Comparison of ENCODE assay signal across 8 mouse cellular contexts in the genomic region with DNA sequence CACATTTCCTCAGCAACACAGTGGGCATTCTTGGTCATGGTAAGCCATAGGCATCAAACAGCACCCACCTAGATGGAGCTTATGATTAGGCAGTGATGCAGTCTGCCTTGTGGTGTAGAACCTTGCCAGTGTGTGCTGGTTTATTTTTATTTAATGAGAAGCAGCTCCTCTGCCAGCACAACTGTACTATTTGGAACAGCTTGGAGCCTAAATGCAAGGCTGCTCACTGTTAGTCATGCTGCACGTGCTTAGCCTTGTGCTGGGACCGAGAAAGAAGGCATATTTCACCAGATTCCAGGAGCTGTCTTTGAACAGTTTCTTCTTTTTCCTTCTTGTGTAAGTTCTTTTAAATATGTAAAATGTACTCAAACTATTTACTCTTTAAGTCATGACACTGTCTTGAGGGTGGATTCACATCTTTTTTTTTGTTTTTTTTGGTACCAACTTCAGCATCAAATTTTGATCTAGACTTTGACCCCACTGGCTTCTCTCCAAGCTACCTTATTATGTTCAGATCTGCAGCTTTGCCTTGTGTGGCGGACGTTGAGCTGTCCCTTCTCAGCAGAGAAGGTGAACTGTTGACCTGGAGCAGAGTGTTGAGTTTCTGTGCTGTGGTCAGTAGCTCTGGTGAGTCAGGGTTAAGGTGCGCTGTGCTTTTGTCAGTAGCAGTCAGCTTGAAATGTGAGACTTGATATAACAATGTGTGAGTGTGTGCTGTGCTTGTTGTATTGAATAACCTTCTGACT. TPM values are rescaled to one million over a fixed set of nuclear protein-coding genes. Genes with fewer than 3 reads are reported as not detected.
DNase-seq lines count a peak whose midpoint lies in the region; ATAC-seq and TF ChIP-seq lines count a peak whose summit lies in the region.

No protein-coding gene starts in this region.

- H3K9me3 ChIP-seq in intestine, postnatal 0 days (ENCODE audit: control insufficient read depth), result no peaks in the 10 kb centered on the region
- H3K9me3 ChIP-seq in intestine, embryonic 15.5 days, result no peaks in the 10 kb centered on the region

- peaks cover 70% of the 10 kb centered on the region for H3K36me3 ChIP-seq in intestine, postnatal 0 days (ENCODE audit: control insufficient read depth, insufficient read depth)
- peaks cover 50% of the 10 kb centered on the region for H3K36me3 ChIP-seq in intestine, embryonic 15.5 days

- ATAC-seq in intestine, postnatal 0 days, result no peak; the same call in 1 of the 2 replicates
- ATAC-seq in intestine, embryonic 15.5 days, result no peak

- DNase-seq in brain, embryonic 18.5 days (ENCODE audit: low read depth, low spot score), result peak; percentile 30
- peak; percentile 84 to 86 for DNase-seq in layer of hippocampus, adult 8-10 months (ENCODE audit: low spot score in 2 of 2)
- DNase-seq in right cerebral cortex, postnatal 25 days, result peak; percentile 82
- DNase-seq in cerebellum, postnatal 4 days (ENCODE audit: low spot score in 2 of 2), result no peak
- no peak for DNase-seq in thymus, postnatal 25 days
- no peak for DNase-seq in B cell, adult 2 months

- no peaks in the 10 kb centered on the region for H3K4me1 ChIP-seq in intestine, postnatal 0 days (replicated peaks; ENCODE audit: control insufficient read depth, insufficient read depth, low read length)
- H3K4me1 ChIP-seq in intestine, embryonic 15.5 days (replicated peaks), result no peaks in the 10 kb centered on the region

- no peak overlapping the region for H3K9ac ChIP-seq in intestine, postnatal 0 days (ENCODE audit: low read depth, low read length)
- H3K9ac ChIP-seq in intestine, embryonic 15.5 days, result no peak overlapping the region

- no peak for TF ChIP-seq CTCF in intestine, postnatal 0 days (IDR thresholded peaks at IDR 0.05; ENCODE audit: low read depth)

- 66% methylated on average over 5 of the region's 5 CpGs for WGBS in intestine, postnatal 0 days
- WGBS in intestine, embryonic 15.5 days, result 73% methylated on average over 5 of the region's 5 CpGs

- 0 out of 2 replicates have a peak overlapping the region, but pooled peaks have one; percentile 4 for H3K27ac ChIP-seq in intestine, postnatal 0 days (ENCODE audit: low read depth, low read length)
- H3K27ac ChIP-seq in intestine, embryonic 15.5 days, result no peak overlapping the region

- no peak overlapping the region for H3K4me2 ChIP-seq in intestine, postnatal 0 days (replicated peaks; ENCODE audit: low read depth)
- H3K4me2 ChIP-seq in intestine, embryonic 15.5 days (replicated peaks), result no peak overlapping the region

- H3K27me3 ChIP-seq in intestine, postnatal 0 days (replicated peaks; ENCODE audit: control insufficient read depth, insufficient read depth, low read length), result no peaks in the 10 kb centered on the region
- H3K27me3 ChIP-seq in intestine, embryonic 15.5 days (replicated peaks), result no peaks in the 10 kb centered on the region

- H3K4me3 ChIP-seq in intestine, postnatal 0 days (ENCODE audit: low read depth, low read length), result no peak overlapping the region
- no peak overlapping the region for H3K4me3 ChIP-seq in intestine, embryonic 15.5 days (replicated peaks)

RNA-seq across cellular contexts. Expression of a gene that starts 46.6 kb away (rescaled TPM):
- polyA plus RNA-seq in intestine, postnatal 0 days (2015; fragmentation: Nextera tagmentation; extraction: Ambion mirVana), result 9.7 and 10.8 TPM in 2 replicates
- polyA plus RNA-seq in intestine, embryonic 15.5 days (2015; fragmentation: Nextera tagmentation; extraction: Ambion mirVana), result 20.2 and 20.3 TPM in 2 replicates
- 100 to 1,000 TPM; 146 to 169 (median 150) TPM for total RNA-seq in layer of hippocampus, adult 8-10 months (2022)

Comparison
In these comparisons a context has a peak if more than half of its experiments do, and no peak if none do; other contexts are left out.
1. DNase-seq: peak in brain, embryonic 18.5 days (single experiment), layer of hippocampus, adult 8-10 months (2 of 2) and right cerebral cortex, postnatal 25 days (single experiment); none in cerebellum, postnatal 4 days (0 of 2), thymus, postnatal 25 days (single experiment) and B cell, adult 2 months (0 of 2).